Mouse (Mus musculus) monocyte, adult 5-6 weeks (primary cell): Measurements from ENCODE around the gene Wwtr1. TPM values are rescaled to one million over a fixed set of nuclear protein-coding genes. Genes with fewer than 3 reads are reported as not detected.

Source experiments
- ATAC-seq: fragments of 153-309, 156-312 bp; replicated peaks from 2 replicates; pipeline ENCODE4 v1.8.0; 2017; ENCODE audit warnings: mild to moderate bottlenecking; ENCODE audit not compliant: low TSS enrichment, insufficient number of reproducible peaks, severe bottlenecking, poor library complexity, low FRiP score
- total RNA-seq: library from RNA; stranded (forward); fragments of 200-1000, 200-491, 200-594 nt; gene quantifications from 3 replicates; pipeline ENCODE4 v1.2.3, GENCODE M21; 2017

Gene Wwtr1
- total RNA-seq, 1 experiment from 2014 or later = not detected

GRCm38 (mm10) chr3:57530221-57530620 is 45.5 kb downstream of the Wwtr1 start:
- no peak for ATAC-seq

- no peak for ATAC-seq
Observed at GRCm38 (mm10) chr3:57527154-57527553, 48.6 kb downstream of the Wwtr1 start.

DNA sequence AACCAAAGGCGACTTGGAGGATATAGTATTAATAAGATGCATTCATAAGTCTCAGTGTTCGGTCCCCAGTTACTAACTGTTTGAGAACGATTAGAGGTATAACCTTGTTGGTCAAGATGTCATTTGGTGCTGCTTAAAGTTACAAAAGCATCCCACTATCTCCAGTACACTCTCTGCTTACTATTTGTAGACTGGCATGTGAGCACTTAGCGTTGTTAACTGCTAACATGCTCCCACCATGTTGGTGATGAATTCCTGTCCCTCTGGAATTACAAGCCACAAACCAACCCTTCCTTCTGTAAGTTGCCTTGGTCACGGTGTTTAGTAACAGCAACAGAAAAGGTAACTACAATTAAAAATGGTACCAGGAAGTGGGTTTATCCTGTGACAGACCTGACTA is 52.6 kb downstream of the Wwtr1 start:
- no peak for ATAC-seq

GRCm38 (mm10) chr3:57521876-57522275 is 53.8 kb downstream of the Wwtr1 start:
- no peak for ATAC-seq

- ATAC-seq = no peak
Observed at GRCm38 (mm10) chr3:57519995-57520394, 55.7 kb downstream of the Wwtr1 start.

DNA sequence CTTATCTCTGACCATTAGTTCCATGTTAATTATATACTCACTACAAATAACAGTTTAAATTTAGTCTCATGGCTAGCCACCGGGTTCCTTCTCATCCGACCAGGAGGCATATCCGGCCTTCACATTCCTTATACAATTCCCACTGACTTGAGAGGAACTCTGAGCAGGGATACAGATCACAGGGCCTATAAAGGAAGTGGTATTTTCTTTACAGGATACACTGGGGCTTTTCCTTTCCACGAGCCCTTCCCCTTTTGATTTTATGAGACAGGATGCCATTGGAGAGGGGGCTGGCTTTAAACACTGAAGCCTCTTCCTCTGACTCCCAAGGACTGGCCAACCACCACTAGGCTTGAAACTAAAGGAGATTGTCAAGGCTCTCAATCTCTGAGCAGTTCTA is 59.6 kb downstream of the Wwtr1 start:
- no peak for ATAC-seq

- ATAC-seq = no peak
Observed at GRCm38 (mm10) chr3:57515044-57515443, 60.7 kb downstream of the Wwtr1 start.

DNA sequence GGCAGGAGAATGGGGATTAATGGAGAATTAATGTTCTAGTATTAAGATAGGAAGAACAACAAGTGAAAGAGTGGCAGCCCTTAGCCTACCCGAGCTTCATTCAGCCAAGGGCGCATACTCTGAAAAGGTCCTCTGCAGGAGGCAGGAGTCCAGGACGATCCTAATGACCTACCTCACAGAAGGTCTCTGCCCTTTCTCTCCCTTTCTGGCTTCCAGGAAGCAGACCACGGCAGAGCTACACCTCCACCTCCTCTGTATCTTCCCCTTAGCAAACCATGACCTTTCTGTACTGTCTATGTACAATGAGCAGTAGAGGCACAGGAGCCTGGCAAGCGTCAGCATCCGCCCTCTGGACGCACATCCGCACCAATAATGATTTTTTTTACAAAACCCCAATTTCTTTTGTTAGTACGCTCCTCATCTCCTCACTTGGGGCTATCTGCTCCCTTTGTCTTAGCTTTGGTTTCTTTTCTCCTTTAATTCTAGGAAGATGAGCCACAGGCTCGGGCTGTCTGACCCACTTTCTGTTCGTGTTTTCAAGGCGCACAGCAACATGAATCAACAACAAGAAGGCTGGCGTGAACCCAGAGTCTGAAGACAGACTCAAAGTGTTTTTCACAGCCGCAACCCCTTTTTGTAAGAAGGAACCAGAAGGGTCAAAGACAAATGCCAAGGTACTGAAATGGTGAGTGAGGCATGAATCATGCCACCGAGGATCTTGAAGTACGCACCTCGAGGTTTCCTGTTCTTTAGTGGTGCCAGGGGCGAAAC is 63.7 kb downstream of the Wwtr1 start:
- no peak for ATAC-seq

DNA sequence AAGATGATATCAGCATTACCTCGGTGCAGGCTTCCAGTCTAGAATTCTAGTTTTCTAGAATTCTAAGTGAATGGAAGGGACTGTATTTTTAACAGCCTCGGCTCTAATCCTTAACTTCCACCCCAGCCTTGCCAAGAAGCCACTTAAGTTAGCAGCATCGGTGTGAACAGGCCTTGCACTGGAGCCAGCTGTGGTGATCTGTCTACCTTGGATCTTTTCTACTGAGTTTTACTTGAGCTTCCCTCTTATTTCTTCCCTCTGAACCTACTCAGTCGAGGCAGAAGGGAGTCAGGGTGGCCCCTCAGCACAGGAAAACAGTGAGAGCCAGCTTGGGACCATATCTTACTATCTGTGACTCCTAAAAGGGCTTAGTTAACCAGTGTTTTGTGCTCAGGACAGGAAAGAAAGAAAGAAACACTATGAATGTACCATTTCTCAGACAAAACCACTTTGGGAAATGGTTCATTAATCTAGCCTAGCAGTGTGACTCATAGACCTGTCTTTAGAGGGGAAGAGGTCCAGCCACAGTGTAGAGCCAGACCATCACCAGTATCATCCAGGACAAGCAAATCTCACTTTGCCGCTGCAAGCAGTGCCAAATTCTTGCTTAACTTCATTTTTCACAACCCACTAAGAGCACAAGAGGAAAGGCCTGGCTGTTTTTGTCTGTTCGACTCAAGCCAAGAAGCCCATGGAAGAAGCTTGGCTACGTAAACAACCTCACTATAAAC is 65.6 kb downstream of the Wwtr1 start:
- no peak for ATAC-seq

DNA sequence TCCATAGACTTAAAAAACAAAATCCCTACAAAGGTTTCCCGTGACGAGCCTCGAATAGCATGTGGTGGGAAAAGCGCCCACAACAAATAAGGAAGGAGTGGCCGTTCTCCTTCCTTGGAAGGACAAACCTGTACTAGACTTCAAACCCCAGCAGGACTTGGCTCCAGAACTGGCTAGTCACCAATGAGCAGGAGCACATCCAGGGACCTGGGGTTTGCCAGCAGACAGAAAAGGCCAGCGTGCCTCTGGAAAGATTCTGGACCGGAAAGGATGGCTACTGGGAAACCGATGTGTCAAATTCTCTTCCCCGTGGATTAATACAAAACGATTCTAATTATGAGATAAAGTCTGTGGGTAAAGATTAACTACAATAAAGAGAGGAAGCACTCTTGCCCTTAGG is 69.7 kb downstream of the Wwtr1 start:
- ATAC-seq = no peak

DNA sequence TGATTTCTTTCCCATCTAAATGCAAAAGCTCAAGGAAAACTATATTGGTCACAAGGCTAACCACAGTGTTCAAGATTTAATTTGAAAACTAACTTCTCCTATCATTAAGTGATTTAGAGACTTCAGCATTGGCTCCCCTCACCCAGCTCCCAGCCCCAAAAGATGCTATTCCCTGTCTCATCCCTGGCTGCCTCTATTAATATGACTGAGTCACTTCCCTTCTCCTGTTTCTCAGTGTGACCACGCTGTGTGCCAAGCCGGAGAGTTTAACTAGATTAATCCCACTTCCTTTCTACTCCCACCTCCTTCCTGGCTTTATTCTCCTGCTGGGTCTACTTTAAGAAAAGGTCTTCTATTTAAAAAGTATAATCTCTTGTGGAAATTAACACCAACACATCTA is 71.0 kb downstream of the Wwtr1 start:
- no peak for ATAC-seq

DNA sequence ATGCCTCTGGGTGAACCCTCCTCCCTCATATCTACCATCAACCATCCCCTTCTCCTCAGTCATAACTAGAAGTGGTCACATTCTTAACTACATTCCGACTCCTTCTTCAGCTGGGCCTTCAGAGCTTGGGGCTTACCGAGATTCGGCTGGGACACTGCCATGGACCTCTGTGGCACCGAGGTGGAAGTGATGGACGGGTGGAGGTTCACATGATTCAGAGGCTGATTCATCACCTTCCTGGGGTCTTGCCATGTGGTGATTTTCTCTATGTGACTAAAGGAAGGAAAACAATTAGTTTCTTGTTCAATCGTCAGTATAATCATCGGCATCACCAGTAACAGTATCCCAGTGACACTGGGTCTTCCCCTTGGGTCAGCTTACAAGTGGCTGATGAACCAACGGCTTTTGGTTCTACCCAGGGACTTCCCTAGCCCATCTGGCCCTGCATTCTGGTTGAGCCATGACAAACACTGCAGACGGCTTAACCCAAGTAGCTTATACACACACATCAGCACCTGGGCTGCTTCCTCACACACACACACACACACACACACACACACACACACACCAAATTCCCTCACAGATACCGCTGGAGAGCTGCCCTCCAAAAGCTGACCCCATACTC is 74.0 kb downstream of the Wwtr1 start:
- ATAC-seq = no peak

DNA sequence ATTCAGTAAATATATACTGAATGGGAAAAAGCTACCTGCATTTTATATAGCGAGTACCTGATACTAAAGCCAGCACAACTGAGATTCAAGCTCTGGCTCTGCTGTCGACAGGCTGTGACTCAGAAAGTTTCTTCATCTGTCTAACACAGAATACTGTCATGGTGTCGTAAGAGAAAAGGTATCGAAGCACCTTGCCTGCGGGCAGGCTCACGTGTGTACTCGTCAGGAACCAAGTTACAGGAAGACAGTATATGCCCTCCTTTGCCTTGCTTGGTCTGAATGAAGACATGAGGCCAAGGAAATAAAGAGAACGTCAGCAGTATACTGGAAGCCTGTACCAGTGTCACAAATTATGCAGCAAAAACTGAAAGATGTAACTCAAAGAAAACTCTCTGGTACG is 74.9 kb downstream of the Wwtr1 start:
- ATAC-seq = no peak

GRCm38 (mm10) chr3:57497791-57498190 is 77.9 kb downstream of the Wwtr1 start:
- no peak for ATAC-seq

- ATAC-seq = no peak
Observed at GRCm38 (mm10) chr3:57496428-57496827, 79.3 kb downstream of the Wwtr1 start.

DNA sequence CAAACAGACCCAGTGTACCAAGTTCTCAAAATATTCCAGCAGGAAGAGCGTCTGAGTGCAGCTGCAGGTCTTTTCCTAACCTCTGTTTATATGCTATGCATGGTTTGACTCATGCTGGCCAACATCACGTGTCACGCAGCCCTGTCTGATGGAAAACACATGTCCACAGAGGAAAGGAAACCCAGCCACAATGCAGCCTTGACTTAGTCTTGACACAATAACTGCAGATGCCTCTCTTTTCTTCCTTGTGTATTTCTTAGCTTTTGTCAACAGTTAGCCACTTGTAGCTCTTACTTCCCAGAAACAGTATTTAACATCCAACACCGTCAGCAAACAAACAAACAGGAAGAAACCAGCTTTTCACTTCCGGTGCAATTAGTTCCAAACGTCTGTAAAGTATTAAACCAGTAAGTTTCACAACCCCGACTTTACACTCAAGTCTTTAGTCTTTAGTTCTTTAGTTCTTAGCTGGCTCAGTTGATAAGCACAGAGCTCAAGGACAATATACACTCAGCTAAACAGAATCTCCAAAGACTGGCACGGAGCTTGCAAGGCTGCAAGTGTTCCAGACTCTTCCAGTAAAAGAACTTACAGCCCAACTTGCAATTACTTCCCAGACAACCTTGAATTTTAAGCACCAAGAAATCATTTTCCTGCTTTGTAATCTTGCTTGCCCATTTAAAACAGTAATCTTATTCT is 88.1 kb downstream of the Wwtr1 start:
- no peak for ATAC-seq

- ATAC-seq = no peak
Observed at GRCm38 (mm10) chr3:57486068-57486467, 89.6 kb downstream of the Wwtr1 start.

- no peak for ATAC-seq
Observed at GRCm38 (mm10) chr3:57481981-57482380, 93.7 kb downstream of the Wwtr1 start.

DNA sequence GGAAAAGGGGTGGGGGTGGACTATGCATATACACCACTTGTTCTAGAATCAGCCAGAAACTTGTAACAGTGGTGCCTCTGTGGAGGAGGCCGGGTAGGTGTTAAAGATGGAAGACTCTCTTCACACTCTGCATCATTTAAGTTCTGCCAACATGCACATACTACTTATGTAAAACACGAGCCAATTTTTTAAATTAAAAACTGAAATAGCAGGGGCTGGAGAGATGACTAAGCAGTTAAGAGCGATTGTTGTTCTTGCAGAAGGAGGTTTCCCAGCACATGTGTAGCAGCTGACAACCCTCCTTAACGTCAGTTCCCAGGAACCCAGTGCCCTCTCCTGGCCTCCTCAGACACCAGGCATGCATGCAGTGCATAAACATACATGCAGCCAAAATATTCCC is 95.1 kb downstream of the Wwtr1 start:
- no peak for ATAC-seq
